Mouse (Mus musculus) heart, embryonic 10.5 days (tissue): Measurements from ENCODE around the gene Myo10. TPM values are rescaled to one million over a fixed set of nuclear protein-coding genes. Genes with fewer than 3 reads are reported as not detected.

ENCODE experiments used
- DNase-seq: peaks from one replicate; pipeline ENCODE4 v3.0.0-alpha.2; 2017; ENCODE audit warnings: low spot score
- H3K27ac ChIP-seq: fragments of 300-500 bp; sonication (generic); 2 replicates; pipeline ENCODE4 v1.5.1; 2016; ENCODE audit warnings: mild to moderate bottlenecking
- H3K27me3 ChIP-seq: fragments of 300-500 bp; sonication (generic); 2 replicates; pipeline ENCODE4 v1.6.1; 2016; ENCODE audit warnings: mild to moderate bottlenecking; ENCODE audit not compliant: poor library complexity, insufficient read depth, severe bottlenecking
- H3K36me3 ChIP-seq: fragments of 300-500 bp; sonication (generic); 2 replicates; pipeline ENCODE4 v1.6.1; 2016; ENCODE audit warnings: mild to moderate bottlenecking, moderate library complexity
- H3K4me1 ChIP-seq: fragments of 300-500 bp; sonication (generic); 2 replicates; pipeline ENCODE4 v1.6.1; 2016; ENCODE audit warnings: mild to moderate bottlenecking
- H3K4me3 ChIP-seq: fragments of 300-500 bp; sonication (generic); 2 replicates; pipeline ENCODE4 v1.5.1; 2016; ENCODE audit warnings: mild to moderate bottlenecking, moderate library complexity
- H3K9me3 ChIP-seq: fragments of 300-500 bp; sonication (generic); 2 replicates; pipeline ENCODE4 v1.6.1; 2016; ENCODE audit warnings: mild to moderate bottlenecking, moderate library complexity
- WGBS: fragments of 180-500 bp; shearing (Covaris S2); methylation state at CpG from one replicate; pipeline ENCODE4 v1.1.7; 2016; 5-methylcytosine and 5-hydroxymethylcytosine counted together
- polyA plus RNA-seq: library from polyadenylated mRNA; unstranded; fragments of >200 nt; fragmentation: Nextera tagmentation; extraction: Ambion mirVana; gene quantifications from 2 replicates; pipeline ENCODE4 v1.2.1, GENCODE M21; 2016

Myo10 gene
- polyA plus RNA-seq, 1 experiment from 2014 or later, result 21.0 TPM

DNA sequence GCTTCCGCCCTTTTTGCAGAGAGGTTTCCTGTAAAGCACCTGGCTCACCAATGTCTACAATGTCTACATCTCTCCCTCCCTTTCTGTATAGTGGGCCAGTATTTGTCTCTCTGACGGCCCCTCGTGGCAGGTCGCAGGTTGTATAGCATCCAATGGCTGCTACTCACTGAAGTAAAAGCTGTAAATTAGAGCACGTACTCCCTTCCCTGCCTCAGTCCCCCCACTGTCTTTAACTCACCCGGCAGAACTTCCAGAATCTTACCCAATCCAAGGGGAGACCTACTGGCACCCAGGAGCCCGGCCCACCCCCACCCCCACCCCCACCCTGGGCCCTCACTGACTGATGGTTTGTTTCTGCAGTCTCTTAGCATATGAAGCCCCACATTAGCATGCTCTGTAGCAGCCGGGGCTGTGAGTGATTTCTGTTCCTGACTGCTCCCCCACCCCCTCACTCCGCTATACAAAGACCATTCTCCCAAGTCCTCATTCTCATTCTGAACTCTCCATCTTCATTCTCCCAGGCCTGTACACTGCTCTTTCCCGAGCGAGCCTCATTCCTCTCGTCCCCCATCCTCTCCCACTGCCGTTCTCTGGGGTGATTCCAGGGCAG lies 132.1 kb downstream of the Myo10 start:
- H3K4me1 ChIP-seq, result 0 out of 2 replicates have a peak, but pooled peaks cover 4% of the 10 kb centered on the region
- H3K4me3 ChIP-seq, result no peak overlapping the region
- WGBS, result 46% methylated on average over 13 of the region's 13 CpGs
- no peaks in the 10 kb centered on the region for H3K27me3 ChIP-seq
- no peak for DNase-seq
- peaks cover 5% of the 10 kb centered on the region for H3K36me3 ChIP-seq
- no peaks in the 10 kb centered on the region for H3K9me3 ChIP-seq
- no peak overlapping the region for H3K27ac ChIP-seq

DNA sequence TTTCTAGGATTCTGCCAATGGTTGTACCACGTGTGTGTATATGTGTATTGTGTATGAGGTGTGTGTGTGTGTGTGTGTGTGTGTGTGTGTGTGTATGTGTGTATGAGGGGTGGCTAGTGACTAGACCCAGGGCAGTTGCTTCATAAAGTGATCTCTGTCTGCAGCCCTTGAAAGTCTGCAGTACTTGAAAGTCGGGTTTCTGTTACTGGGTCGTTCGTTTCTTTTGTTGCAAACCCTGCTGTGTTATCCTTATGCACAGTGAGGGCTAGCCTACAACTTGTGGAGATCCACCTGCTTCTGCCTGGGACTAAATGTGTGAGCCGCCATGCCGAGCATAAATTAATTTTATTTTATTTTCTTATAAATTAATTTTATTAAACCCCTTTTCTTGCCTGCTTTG lies 133.2 kb downstream of the Myo10 start:
- Histone ChIP-seq H3K4me1 (0 out of 2 replicates have a peak, but pooled peaks cover 4% of the 10 kb centered on the region), H3K27me3 (no peaks in the 10 kb centered on the region), H3K27ac (no peak overlapping the region), H3K9me3 (no peaks in the 10 kb centered on the region), H3K4me3 (no peak overlapping the region), H3K36me3 (peaks cover 5% of the 10 kb centered on the region)
- no peak for DNase-seq
- 62% methylated on average over 6 of the region's 6 CpGs for WGBS

DNA sequence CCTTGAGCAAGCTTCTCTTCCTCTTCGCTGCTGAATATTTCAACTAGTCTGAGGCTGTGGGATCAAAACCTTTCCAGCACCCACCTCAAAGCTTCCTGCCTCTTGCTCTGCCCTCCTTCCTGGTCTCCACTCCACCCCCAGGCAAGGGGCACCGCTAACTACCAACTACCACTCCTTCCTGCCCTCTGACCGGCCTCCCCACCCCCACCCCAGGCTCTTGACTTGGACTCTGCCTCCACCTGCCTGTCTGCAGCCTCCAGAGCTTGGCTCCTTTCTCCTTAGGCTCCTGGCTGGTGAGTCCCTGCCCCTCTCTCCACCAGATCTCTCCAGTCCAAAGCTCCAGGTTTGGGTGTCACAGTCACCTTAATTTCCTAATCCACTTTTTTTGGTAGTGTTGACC lies 133.7 kb downstream of the Myo10 start:
- Histone ChIP-seq H3K27me3 (no peaks in the 10 kb centered on the region), H3K9me3 (no peaks in the 10 kb centered on the region), H3K27ac (no peak overlapping the region), H3K36me3 (peaks cover 5% of the 10 kb centered on the region), H3K4me1 (0 out of 2 replicates have a peak, but pooled peaks cover 4% of the 10 kb centered on the region), H3K4me3 (no peak overlapping the region)
- WGBS, result 62% methylated on average over 3 of the region's 3 CpGs
- DNase-seq, result no peak

DNA sequence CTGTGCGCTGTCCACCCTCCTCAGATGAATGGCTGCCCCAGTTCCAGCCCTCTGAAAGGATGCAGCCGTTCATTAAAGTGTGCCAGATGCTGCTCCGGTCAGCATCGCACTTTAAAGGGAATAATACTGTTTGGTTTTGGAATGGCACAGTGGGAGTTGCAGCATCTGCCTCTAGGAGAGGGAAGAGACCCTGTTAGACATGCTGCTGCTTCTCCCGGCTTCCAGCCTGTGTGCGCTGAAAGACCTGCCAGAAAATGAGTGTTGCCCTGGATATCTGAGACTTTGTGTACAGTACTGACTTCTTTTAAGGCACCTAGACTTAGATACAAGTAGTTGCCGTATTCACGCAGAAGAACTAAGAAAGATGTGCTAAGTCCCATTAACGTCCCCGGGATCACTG lies 135.7 kb downstream of the Myo10 start:
- H3K27ac ChIP-seq, result no peak overlapping the region
- no peak for DNase-seq
- no peak overlapping the region for H3K4me3 ChIP-seq
- peaks cover 18% of the 10 kb centered on the region for H3K4me1 ChIP-seq
- H3K36me3 ChIP-seq, result peaks cover 5% of the 10 kb centered on the region
- H3K9me3 ChIP-seq, result no peaks in the 10 kb centered on the region
- 76% methylated on average over 10 of the region's 10 CpGs for WGBS
- no peaks in the 10 kb centered on the region for H3K27me3 ChIP-seq

DNA sequence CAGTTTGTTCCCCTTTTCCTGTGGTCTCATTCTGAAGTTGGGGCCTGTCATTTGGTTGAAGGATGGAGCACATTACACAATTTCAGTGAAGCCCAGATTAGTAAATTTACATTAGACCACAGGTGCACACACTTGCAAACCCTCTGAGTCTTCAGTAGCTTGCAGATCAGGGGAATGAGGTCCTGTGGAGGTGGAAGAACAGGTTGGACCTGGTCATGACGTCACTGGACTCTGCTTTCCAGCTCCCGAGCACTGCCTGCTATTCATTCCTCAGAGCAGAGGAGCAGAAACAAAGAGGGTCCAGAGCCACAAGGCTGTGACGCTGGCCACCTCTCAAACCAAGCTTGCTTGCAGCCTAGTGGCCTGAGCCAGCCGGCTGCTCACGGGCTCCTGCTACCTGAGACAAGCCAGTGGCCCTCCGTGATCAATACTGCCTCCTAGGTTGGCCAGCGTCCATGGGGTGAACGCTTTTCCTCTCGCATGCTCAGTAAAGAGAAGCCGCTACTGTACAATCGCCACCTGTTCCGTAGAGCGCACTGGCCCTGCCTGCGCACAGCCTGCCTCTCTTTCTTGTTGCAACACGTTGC lies 136.3 kb downstream of the Myo10 start:
- Histone ChIP-seq H3K27ac (no peak overlapping the region; the same call in 1 of the 2 replicates), H3K4me3 (no peak overlapping the region)
- 72% methylated on average over 15 of the region's 15 CpGs for whole genome bisulfite sequencing

DNA sequence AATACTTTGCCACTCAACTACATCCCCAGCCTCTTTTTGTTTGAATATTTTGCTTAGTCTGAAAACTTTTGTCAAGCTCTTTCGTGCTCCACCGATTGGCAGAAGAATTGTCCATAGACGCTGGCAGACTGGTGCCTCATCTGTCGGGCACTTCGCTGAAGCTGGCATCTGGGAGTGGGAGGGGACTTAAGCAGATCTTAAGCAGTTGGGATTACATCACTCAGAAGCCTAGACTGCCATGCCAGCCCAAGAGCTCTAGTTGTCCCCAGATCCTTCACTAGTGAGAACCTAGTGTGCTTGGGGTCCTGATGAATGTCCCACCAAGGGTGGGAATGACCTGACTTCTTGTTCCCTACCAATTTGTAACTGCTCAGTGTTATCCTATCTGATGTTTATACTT lies 138.0 kb downstream of the Myo10 start:
- H3K4me1 ChIP-seq, result peaks cover 24% of the 10 kb centered on the region
- H3K4me3 ChIP-seq, result no peak overlapping the region
- no peaks in the 10 kb centered on the region for H3K27me3 ChIP-seq
- H3K27ac ChIP-seq, result no peak overlapping the region
- no peaks in the 10 kb centered on the region for H3K9me3 ChIP-seq
- 86% methylated on average over 5 of the region's 5 CpGs for WGBS
- no peak for DNase-seq
- peaks cover 5% of the 10 kb centered on the region for H3K36me3 ChIP-seq

More for the DNA sequence above, 136.3 kb downstream of the Myo10 start:
- Histone ChIP-seq H3K36me3 (peaks cover 5% of the 10 kb centered on the region), H3K9me3 (no peaks in the 10 kb centered on the region), H3K4me1 (peaks cover 20% of the 10 kb centered on the region), H3K27me3 (no peaks in the 10 kb centered on the region)
- no peak for DNase-seq

DNA sequence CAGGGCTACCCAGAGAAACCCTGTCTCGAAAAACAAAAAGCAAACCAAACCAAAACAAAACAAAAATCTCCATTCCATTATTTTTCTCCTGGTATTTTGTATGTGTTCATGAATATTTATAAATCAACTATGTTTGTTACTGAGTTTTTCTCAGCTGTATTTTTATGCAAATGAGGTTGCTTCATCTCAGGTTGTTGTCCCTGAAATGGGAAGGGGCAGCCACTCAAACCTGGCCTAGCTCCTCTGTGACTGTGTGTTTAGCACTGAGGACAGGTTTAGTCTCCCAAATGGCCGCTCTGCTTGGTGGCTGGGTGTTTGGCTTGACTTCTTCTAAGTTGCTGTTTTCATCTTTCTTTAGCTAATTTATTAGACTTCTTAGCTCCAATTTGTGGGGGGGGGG lies 138.7 kb downstream of the Myo10 start:
- H3K4me3 ChIP-seq, result no peak overlapping the region
- WGBS, result 76% methylated on average over 2 of the region's 2 CpGs
- no peaks in the 10 kb centered on the region for H3K27me3 ChIP-seq
- DNase-seq, result no peak
- peaks cover 4% of the 10 kb centered on the region for H3K36me3 ChIP-seq
- no peak overlapping the region for H3K27ac ChIP-seq
- H3K9me3 ChIP-seq, result no peaks in the 10 kb centered on the region
- H3K4me1 ChIP-seq, result peaks cover 28% of the 10 kb centered on the region

DNA sequence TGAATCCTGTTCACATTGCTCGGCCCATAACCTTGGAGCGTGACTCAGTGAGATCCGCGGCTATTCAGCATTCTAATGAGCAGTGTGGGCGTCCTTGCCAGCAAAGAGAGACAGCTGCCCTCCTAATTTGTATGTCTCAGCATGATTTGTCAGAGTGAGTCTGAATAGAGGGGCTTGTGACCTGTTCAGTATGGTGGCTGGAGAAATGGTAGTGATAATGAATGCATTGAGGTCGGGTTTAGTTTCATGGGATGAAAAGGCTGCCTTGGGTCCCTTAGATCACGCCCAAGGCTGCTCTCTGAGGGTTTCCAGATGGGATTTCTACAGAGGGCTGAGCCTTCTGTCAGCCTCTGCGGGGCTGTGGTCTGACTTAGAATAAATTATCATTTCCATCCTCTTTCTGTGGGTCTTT lies 139.5 kb downstream of the Myo10 start:
- H3K4me3 ChIP-seq, result no peak overlapping the region
- no peaks in the 10 kb centered on the region for H3K9me3 ChIP-seq
- no peak for DNase-seq
- no peak overlapping the region for H3K27ac ChIP-seq
- H3K27me3 ChIP-seq, result no peaks in the 10 kb centered on the region
- WGBS, result 34% methylated on average over 8 of the region's 8 CpGs
- no peaks in the 10 kb centered on the region for H3K36me3 ChIP-seq
- peaks cover 29% of the 10 kb centered on the region for H3K4me1 ChIP-seq

DNA sequence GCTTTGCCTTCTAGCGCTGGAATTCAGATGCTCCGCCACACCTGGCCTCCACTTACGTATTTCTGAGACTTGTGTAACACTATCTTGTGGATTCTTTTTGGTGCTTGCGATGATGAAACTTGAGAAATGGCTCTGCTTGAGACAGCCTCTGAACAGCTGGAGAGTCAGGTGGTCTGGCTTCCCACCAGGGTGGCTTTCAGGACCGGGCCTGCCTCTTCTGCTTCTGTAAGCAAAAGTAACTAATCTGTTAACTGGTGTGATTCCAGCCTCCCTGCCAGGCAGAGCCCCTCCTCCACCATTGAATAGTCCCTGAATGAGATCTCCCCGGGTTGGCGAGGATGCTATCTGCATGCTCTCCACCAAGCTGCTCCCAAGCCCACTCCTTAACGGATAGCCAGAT lies 140.0 kb downstream of the Myo10 start:
- WGBS, result 28% methylated on average over 8 of the region's 8 CpGs
- DNase-seq, result no peak
- H3K27me3 ChIP-seq, result no peaks in the 10 kb centered on the region
- H3K9me3 ChIP-seq, result no peaks in the 10 kb centered on the region
- H3K36me3 ChIP-seq, result no peaks in the 10 kb centered on the region
- H3K4me3 ChIP-seq, result no peak overlapping the region
- H3K4me1 ChIP-seq, result peaks cover 32% of the 10 kb centered on the region
- H3K27ac ChIP-seq, result no peak overlapping the region

DNA sequence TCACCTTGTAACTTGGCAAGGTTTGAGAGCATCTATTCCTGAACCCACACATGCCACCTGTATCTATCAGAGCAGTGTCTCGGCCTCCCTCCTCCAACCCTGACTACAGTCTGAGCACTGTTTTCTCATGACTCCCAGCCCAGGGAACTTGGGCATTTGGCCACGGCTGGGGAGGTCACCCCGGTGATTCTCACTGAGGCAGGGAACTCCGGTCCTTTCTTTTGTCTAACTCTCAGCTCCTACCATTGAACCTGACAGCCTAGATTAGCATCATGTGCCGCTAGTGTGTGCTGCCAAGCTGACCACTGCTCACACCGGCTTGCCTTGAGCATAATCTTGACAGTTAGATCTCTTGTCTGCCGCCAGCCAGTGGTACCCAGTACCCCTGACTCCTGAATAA lies 140.8 kb downstream of the Myo10 start:
- no peak overlapping the region for H3K27ac ChIP-seq

DNA sequence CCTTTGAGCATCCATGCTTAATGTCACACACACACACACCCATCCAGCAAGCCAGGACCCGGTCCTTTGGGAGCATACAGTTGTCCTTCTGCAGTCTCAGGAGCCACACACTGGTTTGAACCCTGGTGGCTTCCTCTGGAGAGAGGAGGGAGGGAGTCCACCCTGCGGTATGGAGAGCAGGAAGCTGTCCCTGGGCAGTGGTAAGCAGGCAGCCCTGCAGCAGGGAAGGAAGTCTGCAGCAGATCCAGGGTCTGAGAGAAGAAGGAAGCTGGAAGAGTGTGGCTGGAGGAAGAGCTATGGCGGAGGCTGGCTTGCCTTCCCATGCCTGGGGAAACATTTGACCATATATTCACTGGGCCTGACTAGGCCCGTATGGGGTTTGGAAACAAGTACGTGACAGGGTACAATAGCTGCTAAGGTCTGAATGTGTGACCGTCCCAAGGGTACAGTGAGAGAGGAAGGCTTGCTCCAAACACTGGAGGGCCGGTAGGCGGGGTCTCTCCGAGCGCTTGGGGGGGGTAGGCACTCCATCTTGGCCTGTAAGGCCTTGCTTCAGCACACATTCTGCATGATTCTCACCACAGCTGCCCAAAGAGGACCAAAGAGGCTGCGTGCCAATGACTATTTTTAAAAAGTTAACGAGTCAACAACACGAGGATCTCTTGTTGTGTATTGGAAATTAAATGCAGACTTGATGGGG lies 142.5 kb downstream of the Myo10 start:
- peaks cover 57% of the 10 kb centered on the region for H3K4me1 ChIP-seq
- H3K9me3 ChIP-seq, result no peaks in the 10 kb centered on the region
- peak overlapping the region; percentile 18; the same call in 1 of the 2 replicates for H3K27ac ChIP-seq
- 82% methylated on average over 13 of the region's 13 CpGs for WGBS
- H3K4me3 ChIP-seq, result no peak overlapping the region
- no peak for DNase-seq
- H3K27me3 ChIP-seq, result no peaks in the 10 kb centered on the region
- H3K36me3 ChIP-seq, result no peaks in the 10 kb centered on the region

More for the DNA sequence above, 140.8 kb downstream of the Myo10 start:
- Histone ChIP-seq H3K4me3 (no peak overlapping the region), H3K27me3 (no peaks in the 10 kb centered on the region), H3K4me1 (peaks cover 40% of the 10 kb centered on the region), H3K9me3 (no peaks in the 10 kb centered on the region), H3K36me3 (no peaks in the 10 kb centered on the region)
- WGBS, result 66% methylated on average over 7 of the region's 7 CpGs
- DNase-seq, result no peak

DNA sequence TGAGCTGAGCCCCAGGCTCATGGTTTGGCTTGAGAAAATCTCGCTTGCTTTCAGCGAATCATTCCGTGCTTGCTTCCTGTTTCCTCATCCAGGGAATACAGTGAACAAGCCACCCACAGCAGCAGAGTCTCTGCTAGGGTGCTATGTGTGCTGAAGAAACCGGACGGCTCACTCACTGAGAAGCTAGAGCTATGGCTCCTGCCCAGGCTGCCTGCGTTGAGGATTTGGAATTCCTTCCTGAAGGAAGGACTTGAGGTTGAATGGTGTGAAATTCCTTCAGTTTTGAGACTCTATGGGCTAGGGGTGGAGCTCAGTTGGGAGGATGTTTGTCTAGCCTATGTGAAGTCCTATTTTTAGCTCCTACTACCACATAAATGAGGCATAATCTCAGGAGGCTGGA lies 145.5 kb downstream of the Myo10 start:
- H3K9me3 ChIP-seq, result no peaks in the 10 kb centered on the region
- no peaks in the 10 kb centered on the region for H3K27me3 ChIP-seq
- peak overlapping the region; percentile 86 for H3K27ac ChIP-seq
- DNase-seq, result no peak
- WGBS, result 28% methylated on average over 6 of the region's 6 CpGs
- no peak overlapping the region for H3K4me3 ChIP-seq
- H3K36me3 ChIP-seq, result no peaks in the 10 kb centered on the region
- H3K4me1 ChIP-seq, result peaks cover 48% of the 10 kb centered on the region

DNA sequence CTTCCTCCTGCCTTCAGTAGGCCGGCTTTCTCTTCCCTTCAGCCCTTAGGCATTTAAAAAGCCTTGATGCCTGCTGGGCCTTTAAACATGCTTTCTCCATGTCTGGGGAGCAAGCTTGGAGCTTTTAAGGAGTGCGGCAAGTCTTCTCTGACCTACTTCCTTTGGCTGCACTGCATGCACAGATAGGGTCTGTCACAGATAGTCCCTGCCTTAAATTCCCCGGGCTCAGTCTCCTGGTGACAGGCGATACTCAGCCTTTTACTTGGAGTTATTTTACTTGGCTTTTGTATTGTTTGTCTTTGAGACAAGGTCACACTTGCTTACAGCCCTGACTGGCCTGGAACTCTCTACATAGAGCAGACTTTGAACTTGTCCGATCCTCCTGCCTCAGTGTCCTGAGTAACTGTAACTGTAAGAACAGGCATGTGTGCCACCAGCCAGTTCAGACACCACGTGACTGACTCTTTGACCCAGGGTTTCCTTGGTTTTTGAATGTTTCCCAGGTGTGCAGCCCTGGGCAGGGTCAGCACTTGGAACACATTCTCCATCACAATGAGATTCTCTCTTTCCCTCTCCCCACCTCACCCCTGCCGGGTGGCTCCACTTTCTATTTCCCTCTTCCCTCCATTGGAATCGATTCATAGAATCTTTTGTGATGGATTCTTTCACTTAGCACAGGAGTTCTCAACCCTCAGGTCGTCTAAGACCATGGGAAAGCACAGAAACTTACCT lies 147.4 kb downstream of the Myo10 start:
- H3K27ac ChIP-seq, result peak overlapping the region; percentile 75

More for the DNA sequence above, 147.4 kb downstream of the Myo10 start:
- 55% methylated on average over 9 of the region's 9 CpGs for WGBS
- H3K36me3 ChIP-seq, result no peaks in the 10 kb centered on the region
- H3K4me3 ChIP-seq, result no peak overlapping the region
- no peaks in the 10 kb centered on the region for H3K9me3 ChIP-seq
- peaks cover 56% of the 10 kb centered on the region for H3K4me1 ChIP-seq
- DNase-seq, result no peak
- no peaks in the 10 kb centered on the region for H3K27me3 ChIP-seq
